Mouse (Mus musculus) kidney, adult 2 months (tissue): ENCODE results near the gene Psors1c2. TPM values are rescaled to one million over a fixed set of nuclear protein-coding genes. Genes with fewer than 3 reads are reported as not detected.
"Not testable (repeated sequence)": the region's sequence is repeated elsewhere in the genome, so short reads cannot be mapped to it uniquely, and the experiment has no call there.

Experiments
- DNase-seq: peaks from one replicate; pipeline ENCODE4 v3.0.0; 2021
- H3K27ac ChIP-seq: fragments of 200-500 bp; 2 replicates; pipeline ENCODE4 v1.5.1; 2012; ENCODE audit warnings: low read depth, low read length, control low read depth, inconsistent platforms; ENCODE audit not compliant: insufficient read depth
- H3K27me3 ChIP-seq: fragments of 200-500 bp; replicated peaks from 2 replicates; pipeline ENCODE4 v1.6.1; 2012; ENCODE audit warnings: mild to moderate bottlenecking, moderate library complexity, low read length, inconsistent platforms; ENCODE audit not compliant: control insufficient read depth, insufficient read depth
- H3K36me3 ChIP-seq: fragments of 200-500 bp; 2 replicates; pipeline ENCODE4 v1.6.1; 2012; ENCODE audit warnings: mild to moderate bottlenecking, moderate library complexity, low read length, inconsistent platforms; ENCODE audit not compliant: control insufficient read depth, insufficient read depth
- H3K4me1 ChIP-seq: fragments of 200-500 bp; 2 replicates; pipeline ENCODE4 v1.6.1; 2011; ENCODE audit warnings: low read length; ENCODE audit not compliant: control insufficient read depth, insufficient read depth
- H3K4me3 ChIP-seq: fragments of 200-500 bp; 2 replicates; pipeline ENCODE4 v1.5.1; 2011; ENCODE audit warnings: mild to moderate bottlenecking, low read depth, low read length, control low read depth; ENCODE audit not compliant: insufficient read depth
- CTCF ChIP-seq: fragments of 200-500 bp; conservative IDR thresholded peaks from 2 replicates; pipeline ENCODE4 v1.5.1; 2011; ENCODE audit warnings: low read depth, mild to moderate bottlenecking, control low read depth, low read length, moderate library complexity, mixed read lengths; ENCODE audit not compliant: insufficient read depth, insufficient read length
- POLR2A ChIP-seq: fragments of 200-500 bp; IDR thresholded peaks from one replicate; pipeline ENCODE4 v1.6.1; 2011; ENCODE audit warnings: low read depth, low read length, control low read depth
- WGBS: fragments of 180-500 bp; shearing (Covaris S2); methylation state at CpG from one replicate; pipeline ENCODE4 v1.1.7; 2018; 5-methylcytosine and 5-hydroxymethylcytosine counted together
- polyA plus RNA-seq: library from polyadenylated mRNA; depleted of rRNA; stranded (reverse); fragments of >200 nt; gene quantifications from 2 replicates; pipeline ENCODE4 v1.2.3, GENCODE M21; 2012

The Psors1c2 gene
- polyA plus RNA-seq, 1 experiment = 0.19 TPM

- H3K27me3 ChIP-seq = no peaks in the 10 kb centered on the region
- DNase-seq = no peak
- H3K36me3 ChIP-seq = no peaks in the 10 kb centered on the region
- H3K27ac ChIP-seq = no peak overlapping the region
- no peaks in the 10 kb centered on the region for H3K4me1 ChIP-seq
- WGBS = 79% methylated on average over 5 of the region's 5 CpGs
- H3K4me3 ChIP-seq = no peak overlapping the region
- no peak for TF ChIP-seq POLR2A
- no peak for TF ChIP-seq CTCF
Measured at GRCm38 (mm10) chr17:35502762-35503161, 30.2 kb upstream of the Psors1c2 start.

- no peak for TF ChIP-seq POLR2A
- no peak for TF ChIP-seq CTCF
- H3K27ac ChIP-seq = no peak overlapping the region
- H3K27me3 ChIP-seq = no peaks in the 10 kb centered on the region
- WGBS = 48% methylated on average over 5 of the region's 5 CpGs
- no peaks in the 10 kb centered on the region for H3K36me3 ChIP-seq
- DNase-seq = no peak
- no peaks in the 10 kb centered on the region for H3K4me1 ChIP-seq
- no peak overlapping the region for H3K4me3 ChIP-seq
Measured at GRCm38 (mm10) chr17:35503849-35504248, 29.2 kb upstream of the Psors1c2 start.

GRCm38 (mm10) chr17:35504628-35505481 is 28.1 kb upstream of the Psors1c2 start:
- Histone ChIP-seq H3K27me3 (no peaks in the 10 kb centered on the region), H3K27ac (no peak overlapping the region), H3K4me1 (no peaks in the 10 kb centered on the region), H3K4me3 (no peak overlapping the region), H3K36me3 (no peaks in the 10 kb centered on the region)
- no peak for DNase-seq
- 54% methylated on average over 8 of the region's 8 CpGs for WGBS
- TF ChIP-seq CTCF (no peak), POLR2A (no peak)

- Histone ChIP-seq H3K4me1 (no peaks in the 10 kb centered on the region), H3K27ac (no peak within 1 kb of the TSS), H3K36me3 (no peaks in the 10 kb centered on the region), H3K4me3 (no peak within 1 kb of the TSS), H3K27me3 (no peaks in the 10 kb centered on the region)
- 74% methylated on average over 13 of the region's 13 CpGs for WGBS
- DNase-seq = no peak
- TF ChIP-seq CTCF = no peak
- no peak for TF ChIP-seq POLR2A
Measured at GRCm38 (mm10) chr17:35505776-35506175, 27.2 kb upstream of the Psors1c2 start, which contains the start of gene Pou5f1. Gene Pou5f1, plus strand, starts transcription at chr17:35506018.

- no peak for DNase-seq
- Histone ChIP-seq H3K36me3 (no peaks in the 10 kb centered on the region), H3K4me3 (no peak overlapping the region), H3K27me3 (no peaks in the 10 kb centered on the region), H3K27ac (no peak overlapping the region), H3K4me1 (no peaks in the 10 kb centered on the region)
- TF ChIP-seq POLR2A = no peak
- TF ChIP-seq CTCF = no peak
- WGBS = 40% methylated on average over 10 of the region's 10 CpGs
Measured at GRCm38 (mm10) chr17:35506881-35507280, 26.1 kb upstream of the Psors1c2 start.

- no peak for DNase-seq
- TF ChIP-seq POLR2A (no peak), CTCF (no peak)
- no peaks in the 10 kb centered on the region for H3K27me3 ChIP-seq
- H3K27ac ChIP-seq = no peak overlapping the region
- no peaks in the 10 kb centered on the region for H3K4me1 ChIP-seq
- no peak overlapping the region for H3K4me3 ChIP-seq
- no peaks in the 10 kb centered on the region for H3K36me3 ChIP-seq
- WGBS = 43% methylated on average over 13 of the region's 13 CpGs
Measured at GRCm38 (mm10) chr17:35507556-35508260, 25.3 kb upstream of the Psors1c2 start.

- not testable (repeated sequence) for H3K4me1 ChIP-seq, H3K36me3 ChIP-seq, H3K4me3 ChIP-seq, DNase-seq, H3K27me3 ChIP-seq, H3K27ac ChIP-seq
- WGBS = 82% methylated on average over 5 of the region's 5 CpGs
Measured at GRCm38 (mm10) chr17:35508279-35508678, 24.7 kb upstream of the Psors1c2 start.
